Mouse (Mus musculus) kidney, adult 2 months (tissue): ENCODE results near the gene Mmel1.

ENCODE experiments used
- CTCF ChIP-seq: fragments of 200-500 bp; conservative IDR thresholded peaks from 2 replicates; pipeline ENCODE4 v1.5.1; 2011; ENCODE audit warnings: low read depth, mild to moderate bottlenecking, control low read depth, low read length, moderate library complexity, mixed read lengths; ENCODE audit not compliant: insufficient read depth, insufficient read length
- POLR2A ChIP-seq: fragments of 200-500 bp; IDR thresholded peaks from one replicate; pipeline ENCODE4 v1.6.1; 2011; ENCODE audit warnings: low read depth, low read length, control low read depth

DNA sequence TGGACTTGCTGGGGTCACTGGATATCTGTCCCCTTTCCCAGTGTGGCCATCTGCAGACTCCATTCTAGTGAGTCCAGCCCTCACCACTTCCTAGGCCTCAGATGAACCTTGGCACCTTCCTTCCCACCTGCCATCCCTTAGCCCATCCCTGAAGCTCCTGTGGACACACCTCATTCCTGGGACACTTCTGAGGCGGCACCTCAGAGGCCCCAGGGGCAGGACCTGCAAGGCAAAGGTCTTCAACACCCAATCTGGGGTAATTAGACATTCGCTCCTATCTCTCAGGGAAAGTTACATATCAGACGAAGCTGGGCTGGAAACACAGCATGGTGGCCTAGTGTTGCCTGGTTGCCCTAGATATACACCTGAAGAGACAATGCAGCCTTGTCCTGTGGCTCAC is 45.3 kb downstream of the Mmel1 start:
- TF ChIP-seq CTCF = no peak
- no peak for TF ChIP-seq POLR2A
